Mouse (Mus musculus) hindbrain, embryonic 14.5 days (tissue): Measurements from ENCODE around the gene Cfap299. TPM values are rescaled to one million over a fixed set of nuclear protein-coding genes. Genes with fewer than 3 reads are reported as not detected.

ENCODE experiments used
- ATAC-seq: fragments of 200-750 bp; cut with Nextera tagmentation; 2 replicates; pipeline ENCODE4 v1.8.0; 2017; ENCODE audit warnings: moderate number of reproducible peaks, mild to moderate bottlenecking, moderate TSS enrichment, moderate library complexity; ENCODE audit not compliant: low FRiP score
- DNase-seq: peaks from one replicate; pipeline ENCODE4 v3.0.0-alpha.2; 2015; ENCODE audit warnings: low spot score
- H3K27ac ChIP-seq: fragments of 300-500 bp; sonication (generic); 2 replicates; pipeline ENCODE4 v1.5.1; 2014; ENCODE audit warnings: mild to moderate bottlenecking, moderate library complexity
- H3K27me3 ChIP-seq: fragments of 300-500 bp; sonication (generic); 2 replicates; pipeline ENCODE4 v1.6.1; 2014; ENCODE audit warnings: mild to moderate bottlenecking, low read length, mixed read lengths; ENCODE audit not compliant: control insufficient read depth, insufficient read depth
- H3K36me3 ChIP-seq: fragments of 300-500 bp; sonication (generic); replicated peaks from 2 replicates; pipeline ENCODE4 v1.6.1; 2014; ENCODE audit not compliant: control insufficient read depth, insufficient read depth
- H3K4me1 ChIP-seq: fragments of 300-500 bp; sonication (generic); replicated peaks from 2 replicates; pipeline ENCODE4 v1.6.1; 2014; ENCODE audit warnings: antibody characterized with exemption, low read length, mixed read lengths; ENCODE audit not compliant: control insufficient read depth, insufficient read depth
- H3K4me2 ChIP-seq: fragments of 300-500 bp; sonication (generic); replicated peaks from 2 replicates; pipeline ENCODE4 v1.6.1; 2014; ENCODE audit warnings: mild to moderate bottlenecking, moderate library complexity
- H3K4me3 ChIP-seq: fragments of 300-500 bp; sonication (generic); replicated peaks from 2 replicates; pipeline ENCODE4 v1.5.1; 2014; ENCODE audit warnings: mild to moderate bottlenecking, low read length
- H3K9ac ChIP-seq: fragments of 300-500 bp; sonication (generic); 2 replicates; pipeline ENCODE4 v1.6.1; 2014
- H3K9me3 ChIP-seq: fragments of 300-500 bp; sonication (generic); 2 replicates; pipeline ENCODE4 v1.6.1; 2016; ENCODE audit warnings: low read length; ENCODE audit not compliant: control insufficient read depth
- WGBS: fragments of 180-500 bp; shearing (Covaris S2); extraction: QIAGEN DNeasy Blood & Tissue Kit; methylation state at CpG from one replicate; pipeline ENCODE4 v1.1.7; 2014; 5-methylcytosine and 5-hydroxymethylcytosine counted together
- polyA plus RNA-seq: library from polyadenylated mRNA; unstranded; fragments of >200 nt; fragmentation: Nextera tagmentation; extraction: Ambion mirVana; gene quantifications from 2 replicates; pipeline ENCODE4 v1.2.1, GENCODE M21; 2014

Gene Cfap299
- 1.6 and 1.8 TPM in 2 replicates for polyA plus RNA-seq

GRCm38 (mm10) chr5:98328848-98329624, at the start of gene Cfap299:
TSS of gene Cfap299 (plus strand) at chr5:98329304.
- Histone ChIP-seq H3K9ac (peak within 1 kb of the TSS; percentile 47), H3K36me3 (no peaks in the 10 kb centered on the region), H3K4me1 (0 out of 2 replicates have a peak, but pooled peaks cover 4% of the 10 kb centered on the region), H3K4me2 (peak within 1 kb of the TSS; percentile 98), H3K27ac (no peak within 1 kb of the TSS), H3K27me3 (peaks cover 10% of the 10 kb centered on the region; the same call in 1 of the 2 replicates), H3K9me3 (no peaks in the 10 kb centered on the region), H3K4me3 (peak within 1 kb of the TSS; percentile 60)
- peak; percentile 91 for DNase-seq
- WGBS = 1% methylated on average over 46 of the region's 46 CpGs
- ATAC-seq = peak; percentile 95

- H3K27me3 ChIP-seq = no peaks in the 10 kb centered on the region
- DNase-seq = no peak
- no peak overlapping the region for H3K27ac ChIP-seq
- H3K4me1 ChIP-seq = peaks cover 7% of the 10 kb centered on the region; the same call in 1 of the 2 replicates
- no peak overlapping the region for H3K9ac ChIP-seq
- no peaks in the 10 kb centered on the region for H3K9me3 ChIP-seq
- ATAC-seq = 0 out of 2 replicates have a peak, but pooled peaks have one; percentile 34
- peak overlapping the region; percentile 25 for H3K4me2 ChIP-seq
- 30% methylated on average over 9 of the region's 9 CpGs for WGBS
- H3K4me3 ChIP-seq = no peak overlapping the region
- H3K36me3 ChIP-seq = no peaks in the 10 kb centered on the region
Measured at GRCm38 (mm10) chr5:98281993-98282392, 47.1 kb upstream of the Cfap299 start.

DNA sequence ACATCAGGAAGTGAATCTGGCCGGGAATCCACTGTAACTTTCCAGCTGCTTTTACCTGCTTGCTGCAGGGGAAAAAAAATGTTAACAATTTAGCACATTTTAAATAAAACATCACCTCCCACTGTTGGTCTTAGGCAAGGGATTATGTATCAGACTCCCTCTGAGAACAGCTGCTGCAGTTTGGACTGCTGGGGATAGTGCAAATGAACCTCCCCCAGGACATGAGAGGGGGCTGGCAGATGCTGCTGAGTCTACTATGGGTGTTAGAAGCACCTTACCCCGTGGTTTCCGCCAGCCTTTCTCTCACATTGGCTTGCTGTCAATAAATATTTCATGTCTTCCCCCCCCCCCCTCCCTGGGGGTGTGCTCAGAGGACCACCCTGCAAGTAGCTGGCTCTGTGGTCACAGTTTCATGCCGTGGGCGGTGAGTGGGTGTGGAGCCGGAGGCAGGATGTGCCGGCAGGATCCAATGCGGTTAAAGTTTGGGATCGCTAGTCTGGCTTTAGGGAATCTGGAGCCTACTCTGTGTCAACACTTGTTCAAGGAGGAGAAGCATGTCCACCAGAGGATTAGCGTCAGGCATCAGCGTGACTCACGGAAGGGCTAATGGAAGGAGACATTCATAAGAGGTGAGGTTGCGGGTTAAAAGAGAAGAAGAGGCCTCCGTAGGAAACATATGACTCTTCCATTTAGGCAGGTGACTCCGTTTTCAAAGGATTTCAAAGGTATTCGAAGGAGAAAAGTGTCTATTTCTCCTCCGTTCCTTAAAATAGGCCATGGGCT, 45.2 kb upstream of the Cfap299 start:
- WGBS = 35% methylated on average over 17 of the region's 17 CpGs
- no peak for ATAC-seq
- no peak for DNase-seq
- H3K9ac ChIP-seq = no peak overlapping the region
- H3K4me1 ChIP-seq = peaks cover 7% of the 10 kb centered on the region; the same call in 1 of the 2 replicates
- no peak overlapping the region for H3K27ac ChIP-seq
- H3K9me3 ChIP-seq = no peaks in the 10 kb centered on the region
- H3K4me2 ChIP-seq = no peak overlapping the region
- no peaks in the 10 kb centered on the region for H3K36me3 ChIP-seq
- no peak overlapping the region for H3K4me3 ChIP-seq
- no peaks in the 10 kb centered on the region for H3K27me3 ChIP-seq

GRCm38 (mm10) chr5:98290642-98291041, 38.5 kb upstream of the Cfap299 start:
- DNase-seq (no peak), ATAC-seq (no peak)
- Histone ChIP-seq H3K4me1 (peaks cover 11% of the 10 kb centered on the region; the same call in 1 of the 2 replicates), H3K27me3 (peaks cover 33% of the 10 kb centered on the region), H3K9ac (no peak overlapping the region), H3K36me3 (no peaks in the 10 kb centered on the region), H3K9me3 (no peaks in the 10 kb centered on the region), H3K4me3 (no peak overlapping the region), H3K4me2 (no peak overlapping the region), H3K27ac (no peak overlapping the region)
- 79% methylated on average over 8 of the region's 8 CpGs for WGBS

- no peak overlapping the region for H3K9ac ChIP-seq
- ATAC-seq (no peak), DNase-seq (peak; percentile 43)
- H3K9me3 ChIP-seq = no peaks in the 10 kb centered on the region
- H3K36me3 ChIP-seq = no peaks in the 10 kb centered on the region
- 3% methylated on average over 19 of the region's 19 CpGs for WGBS
- H3K27ac ChIP-seq = no peak overlapping the region
- peaks cover 33% of the 10 kb centered on the region for H3K27me3 ChIP-seq
- H3K4me1 ChIP-seq = peaks cover 11% of the 10 kb centered on the region; the same call in 1 of the 2 replicates
- H3K4me3 ChIP-seq = peak overlapping the region; percentile 25
- peak overlapping the region; percentile 44 for H3K4me2 ChIP-seq
Measured at GRCm38 (mm10) chr5:98292388-98293048, 36.6 kb upstream of the Cfap299 start.

- Histone ChIP-seq H3K27me3 (peaks cover 33% of the 10 kb centered on the region), H3K9me3 (no peaks in the 10 kb centered on the region), H3K9ac (no peak overlapping the region), H3K4me2 (peak overlapping the region; percentile 44), H3K4me3 (peak overlapping the region; percentile 25), H3K27ac (no peak overlapping the region), H3K4me1 (peaks cover 11% of the 10 kb centered on the region; the same call in 1 of the 2 replicates), H3K36me3 (no peaks in the 10 kb centered on the region)
- ATAC-seq (no peak), DNase-seq (no peak)
- WGBS = 3% methylated on average over 12 of the region's 12 CpGs
Measured at GRCm38 (mm10) chr5:98293049-98293715, 35.9 kb upstream of the Cfap299 start.

GRCm38 (mm10) chr5:98300079-98300478, 29.0 kb upstream of the Cfap299 start:
- no peaks in the 10 kb centered on the region for H3K27me3 ChIP-seq
- H3K9ac ChIP-seq = no peak overlapping the region
- H3K27ac ChIP-seq = no peak overlapping the region
- no peak overlapping the region for H3K4me2 ChIP-seq
- no peaks in the 10 kb centered on the region for H3K4me1 ChIP-seq
- 90% methylated on average over 4 of the region's 4 CpGs for WGBS
- H3K4me3 ChIP-seq = no peak overlapping the region
- ATAC-seq (no peak), DNase-seq (no peak)
- no peaks in the 10 kb centered on the region for H3K9me3 ChIP-seq
- no peaks in the 10 kb centered on the region for H3K36me3 ChIP-seq

- Histone ChIP-seq H3K4me3 (no peak overlapping the region), H3K4me2 (no peak overlapping the region), H3K27ac (no peak overlapping the region), H3K9me3 (no peaks in the 10 kb centered on the region), H3K27me3 (no peaks in the 10 kb centered on the region), H3K9ac (no peak overlapping the region), H3K4me1 (no peaks in the 10 kb centered on the region; the same call in 1 of the 2 replicates), H3K36me3 (no peaks in the 10 kb centered on the region)
- ATAC-seq = no peak
- DNase-seq = no peak
- WGBS = 92% methylated on average over 4 of the region's 4 CpGs
Measured at GRCm38 (mm10) chr5:98305673-98306072, 23.4 kb upstream of the Cfap299 start.
